16 mouse cellular contexts compared by ENCODE assay signal in genomic region chr12:102697381-102697780, GRCm38 (mm10). TPM values are rescaled to one million over a fixed set of nuclear protein-coding genes. Genes with fewer than 3 reads are reported as not detected.
DNase-seq lines count a peak whose midpoint lies in the region; ATAC-seq and TF ChIP-seq lines count a peak whose summit lies in the region.
"Had no signal": no experiment of that assay in that cellular context is flagged by ENCODE, and none has a peak within 500 bp of the region (broad histone marks: within the 10 kb centered on the region; RNA-seq: fewer than 3 reads in every experiment).

No protein-coding gene starts in this region.

- H3K27ac ChIP-seq in kidney, embryonic 15.5 days, result 0 out of 2 replicates have a peak overlapping the region, but pooled peaks have one; percentile 0
- no peak overlapping the region for H3K27ac ChIP-seq in kidney, adult 2 months (ENCODE audit: insufficient read depth, low read depth, low read length)
- H3K27ac ChIP-seq in forebrain, embryonic 15.5 days (replicated peaks), result peak overlapping the region; percentile 72; the same call in 1 of the 2 replicates
- H3K27ac ChIP-seq: heart, adult 2 months had no signal

- no peaks in the 10 kb centered on the region for H3K9me3 ChIP-seq in kidney, embryonic 15.5 days (replicated peaks)
- H3K9me3 ChIP-seq in forebrain, embryonic 15.5 days, result no peaks in the 10 kb centered on the region
- H3K9me3 ChIP-seq: embryonic facial prominence, embryonic 13.5 days had no signal

- H3K4me1 ChIP-seq in kidney, embryonic 15.5 days, result peaks cover 74% of the 10 kb centered on the region
- H3K4me1 ChIP-seq in kidney, adult 2 months (ENCODE audit: control insufficient read depth, insufficient read depth, low read length), result 0 out of 2 replicates have a peak, but pooled peaks cover 3% of the 10 kb centered on the region
- H3K4me1 ChIP-seq in forebrain, embryonic 15.5 days, result peaks cover 64% of the 10 kb centered on the region

- DNase-seq in kidney, adult 2 months, result no peak
- DNase-seq in urinary bladder, adult 2 months (ENCODE audit: low spot score), result peak; percentile 19
- no peak for DNase-seq in urinary bladder, adult 18-20 months (ENCODE audit: low spot score in 2 of 2)
- DNase-seq in spleen, postnatal 14 days (ENCODE audit: low spot score in 2 of 2), result no peak
- DNase-seq in cerebellum, adult 11 months, result no peak
- DNase-seq: gastrocnemius, adult 2 months; heart, adult 2 months; lung, adult 2 months; right cerebral cortex, postnatal 25 days; thymus, adult 18-20 months had no signal

- H3K4me2 ChIP-seq in kidney, embryonic 15.5 days, result no peak overlapping the region
- no peak overlapping the region for H3K4me2 ChIP-seq in forebrain, embryonic 15.5 days (replicated peaks)
- H3K4me2 ChIP-seq: embryonic facial prominence, embryonic 13.5 days had no signal

- 39% methylated on average over 7 of the region's 7 CpGs for WGBS in kidney, embryonic 15.5 days
- 72% methylated on average over 7 of the region's 7 CpGs for WGBS in kidney, adult 2 months
- WGBS in forebrain, embryonic 15.5 days, result 85% methylated on average over 7 of the region's 7 CpGs

- no peak overlapping the region for H3K9ac ChIP-seq in kidney, embryonic 15.5 days
- no peak overlapping the region; the same call in 1 of the 2 replicates for H3K9ac ChIP-seq in forebrain, embryonic 15.5 days (replicated peaks)

- TF ChIP-seq POLR2A in kidney, adult 2 months (IDR thresholded peaks at IDR 0.05; ENCODE audit: low read depth, low read length), result no peak

- H3K36me3 ChIP-seq in kidney, embryonic 15.5 days, result no peaks in the 10 kb centered on the region
- no peaks in the 10 kb centered on the region for H3K36me3 ChIP-seq in kidney, adult 2 months (ENCODE audit: control insufficient read depth, insufficient read depth, low read length)
- no peaks in the 10 kb centered on the region for H3K36me3 ChIP-seq in forebrain, embryonic 15.5 days
- H3K36me3 ChIP-seq: embryonic facial prominence, embryonic 13.5 days had no signal

- ATAC-seq in kidney, embryonic 15.5 days (replicated peaks; ENCODE audit: low FRiP score), result 0 out of 2 replicates have a peak, but pooled peaks have one; percentile 15
- ATAC-seq in forebrain, embryonic 15.5 days (replicated peaks), result no peak
- ATAC-seq: inflammation-experienced regulatory T-cells, adult 6 months; Patski had no signal

- H3K27me3 ChIP-seq in kidney, embryonic 15.5 days, result no peaks in the 10 kb centered on the region
- no peaks in the 10 kb centered on the region for H3K27me3 ChIP-seq in kidney, adult 2 months (replicated peaks; ENCODE audit: control insufficient read depth, insufficient read depth, low read length)
- no peaks in the 10 kb centered on the region for H3K27me3 ChIP-seq in forebrain, embryonic 15.5 days
- H3K27me3 ChIP-seq: embryonic facial prominence, embryonic 13.5 days; Patski had no signal

- TF ChIP-seq CTCF in kidney, adult 2 months (conservative IDR thresholded peaks at IDR 0.05; ENCODE audit: insufficient read depth, insufficient read length, low read depth, low read length), result no peak

- no peak overlapping the region for H3K4me3 ChIP-seq in kidney, embryonic 15.5 days (replicated peaks)
- H3K4me3 ChIP-seq in kidney, adult 2 months (ENCODE audit: insufficient read depth, low read depth, low read length), result no peak overlapping the region
- H3K4me3 ChIP-seq in forebrain, embryonic 15.5 days, result no peak overlapping the region
- H3K4me3 ChIP-seq: embryonic facial prominence, embryonic 13.5 days; gastrocnemius, adult 2 months; heart, adult 2 months; myocyte had no signal

RNA-seq across cellular contexts. Expression of gene Itpk1, which starts 7.3 kb away (rescaled TPM):
- polyA plus RNA-seq in kidney, embryonic 15.5 days (2015; fragmentation: Nextera tagmentation; extraction: Ambion mirVana), result 18.9 and 20.8 TPM in 2 replicates
- polyA plus RNA-seq in kidney, adult 2 months (2012; rRNA removed), result 27.6 and 29.0 TPM in 2 replicates
- polyA plus RNA-seq in urinary bladder, adult 2 months (2012; rRNA removed), result 43.6 and 57.6 TPM in 2 replicates
- 58.7 and 59.1 TPM in 2 replicates for polyA plus RNA-seq in forebrain, embryonic 15.5 days (2015; fragmentation: Nextera tagmentation; extraction: Ambion mirVana)

RNA-seq across cellular contexts. Expression of gene Moap1, which starts 46.1 kb away (rescaled TPM):
- polyA plus RNA-seq in kidney, embryonic 15.5 days (2015; fragmentation: Nextera tagmentation; extraction: Ambion mirVana), result 24.5 and 25.4 TPM in 2 replicates
- polyA plus RNA-seq in kidney, adult 2 months (2012; rRNA removed), result 0.49 and 0.74 TPM in 2 replicates
- polyA plus RNA-seq in urinary bladder, adult 2 months (2012; rRNA removed), result 4.2 and 4.6 TPM in 2 replicates
- 48.9 and 53.2 TPM in 2 replicates for polyA plus RNA-seq in forebrain, embryonic 15.5 days (2015; fragmentation: Nextera tagmentation; extraction: Ambion mirVana)

RNA-seq across cellular contexts. Expression of gene Tmem251, which starts 46.2 kb away (rescaled TPM):
- polyA plus RNA-seq in kidney, embryonic 15.5 days (2015; fragmentation: Nextera tagmentation; extraction: Ambion mirVana), result 10.0 and 10.8 TPM in 2 replicates
- polyA plus RNA-seq in kidney, adult 2 months (2012; rRNA removed), result 2.2 and 2.9 TPM in 2 replicates
- 3.2 and 4.0 TPM in 2 replicates for polyA plus RNA-seq in urinary bladder, adult 2 months (2012; rRNA removed)
- polyA plus RNA-seq in forebrain, embryonic 15.5 days (2015; fragmentation: Nextera tagmentation; extraction: Ambion mirVana), result 11.4 and 12.7 TPM in 2 replicates
